ENCODE assay signal across 22 mouse cellular contexts in the genomic region with DNA sequence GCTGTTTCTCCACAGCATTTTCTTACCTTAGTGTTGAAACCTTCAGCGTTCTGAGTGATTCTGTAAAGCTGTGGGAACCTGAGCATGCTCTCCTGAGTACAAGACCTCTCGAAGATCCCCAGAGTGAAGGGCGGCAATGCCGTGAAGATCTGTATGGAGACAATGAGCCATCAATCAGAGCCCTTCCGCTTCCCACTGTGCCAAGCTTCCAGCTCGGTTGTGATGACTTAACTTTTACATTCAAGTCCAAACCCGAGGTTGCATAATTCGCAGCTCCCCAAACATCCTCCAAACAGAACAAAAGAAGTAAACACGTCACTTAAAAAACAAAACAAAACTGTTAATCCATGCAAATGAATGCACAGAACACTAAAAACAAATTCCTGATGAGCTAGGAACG.
"Had no signal": no experiment of that assay in that cellular context is flagged by ENCODE, and none has a peak within 500 bp of the region (broad histone marks: within the 10 kb centered on the region; RNA-seq: fewer than 3 reads in every experiment).

No protein-coding gene starts in this region.

- H3K27ac ChIP-seq: gastrocnemius, adult 2 months; heart, embryonic 10.5 days; hindbrain, embryonic 13.5 days; hindbrain, embryonic 15.5 days; hindbrain, postnatal 0 days; layer of hippocampus, adult 2 months; left cerebral cortex, adult 2 months; limb, embryonic 10.5 days; limb, embryonic 12.5 days; liver, embryonic 13.5 days had no signal

- DNase-seq: gastrocnemius, adult 2 months; gastrocnemius, postnatal 10 days; gastrocnemius, postnatal 25 days; heart, adult 18-20 months; heart, postnatal 10 days; heart, postnatal 4 days; kidney, adult 11 months; kidney, adult 2 months; kidney, postnatal 10 days; kidney, postnatal 25 days; kidney, postnatal 4 days; liver; liver, embryonic 13.5 days had no signal

- H3K27me3 ChIP-seq: hindbrain, embryonic 13.5 days; hindbrain, embryonic 15.5 days; liver, embryonic 13.5 days had no signal

- H3K36me3 ChIP-seq: heart, embryonic 10.5 days; heart, embryonic 12.5 days; limb, embryonic 10.5 days; limb, embryonic 12.5 days; liver, embryonic 13.5 days had no signal

- H3K9me3 ChIP-seq: heart, embryonic 10.5 days; heart, embryonic 12.5 days; hindbrain, embryonic 13.5 days; hindbrain, embryonic 15.5 days; limb, embryonic 10.5 days; limb, embryonic 12.5 days; liver, embryonic 13.5 days had no signal

- H3K4me1 ChIP-seq: heart, embryonic 10.5 days; hindbrain, embryonic 13.5 days; hindbrain, embryonic 15.5 days; liver, embryonic 13.5 days had no signal

- H3K4me3 ChIP-seq: gastrocnemius, adult 2 months; heart, embryonic 10.5 days; heart, embryonic 12.5 days; hindbrain, embryonic 13.5 days; hindbrain, embryonic 15.5 days; layer of hippocampus, adult 2 months; left cerebral cortex, adult 2 months; limb, embryonic 10.5 days; limb, embryonic 12.5 days; liver, embryonic 13.5 days had no signal
